Mouse (Mus musculus): ENCODE measurements at regions not wholly inside any gene's neighbourhood (a gene's known extent, or its start where the extent isn't known, plus 50 kb on each side); places are given as distances from the start of the nearest gene placed in this dataset.

DNA sequence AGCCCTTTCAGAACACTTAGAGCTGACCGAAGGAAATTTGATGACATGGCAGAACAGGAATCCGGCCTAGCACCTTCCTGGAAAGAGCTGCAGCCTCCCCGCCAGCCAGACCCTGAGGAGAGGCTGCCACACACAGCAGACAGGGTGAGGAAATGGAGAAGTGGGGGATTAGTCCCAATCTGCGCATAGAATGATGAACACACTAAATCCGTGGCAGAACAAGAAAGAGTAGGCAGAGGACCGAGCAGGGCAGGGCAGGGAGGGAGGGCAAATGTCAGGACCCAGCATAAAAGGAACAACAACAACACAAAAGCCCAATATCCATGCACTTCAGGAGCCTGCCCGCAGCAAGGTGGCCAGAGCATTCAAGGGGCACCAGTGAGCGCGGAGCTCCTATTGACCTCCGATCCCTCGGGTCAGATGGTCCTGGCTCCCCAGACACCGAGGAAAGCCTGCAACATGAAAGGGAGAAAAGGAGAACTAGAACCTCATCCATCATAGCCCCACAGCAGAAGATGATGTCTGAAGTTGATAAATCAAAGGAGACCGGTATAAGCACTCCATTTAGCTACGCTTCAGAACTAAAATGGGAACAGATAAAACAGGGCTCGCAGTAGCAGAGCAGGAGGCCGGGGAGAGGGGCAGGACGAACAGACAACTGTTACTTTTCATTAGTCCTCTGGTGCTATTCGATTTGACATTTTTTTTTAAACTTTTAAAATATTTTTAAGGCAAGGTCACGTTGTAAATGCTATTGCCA lies 136.3 kb upstream of the Pkdcc start:
- no peak overlapping the region for H3K9ac ChIP-seq (ENCODE audit: low read depth, low read length, severe bottlenecking)

DNA sequence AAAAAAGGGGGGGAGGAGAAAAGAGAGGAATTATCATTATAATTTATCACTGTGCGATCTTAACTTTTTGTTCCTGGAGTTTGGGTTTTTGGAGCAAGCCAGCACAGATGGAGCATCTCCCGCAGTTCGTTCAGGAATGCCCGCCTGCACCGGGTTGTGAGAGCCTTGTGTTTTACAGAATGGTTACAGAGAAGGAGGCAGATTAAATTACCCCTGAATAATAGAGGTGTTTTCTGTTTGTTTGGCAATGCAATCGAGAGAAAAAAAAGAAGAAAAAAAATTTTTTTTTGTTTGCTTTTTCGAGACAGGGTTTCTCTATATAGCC lies 135.8 kb upstream of the Pkdcc start:
- peaks cover 18% of the 10 kb centered on the region; the same call in 1 of the 2 replicates for H3K27me3 ChIP-seq (ENCODE audit: control insufficient read depth, insufficient read depth, low read length)
- no peak overlapping the region for H3K4me3 ChIP-seq (replicated peaks; ENCODE audit: low read length)
- DNase-seq (ENCODE audit: low spot score) (no peak), ATAC-seq (ENCODE audit: low FRiP score, low read depth) (no peak)
- H3K9me3 ChIP-seq (ENCODE audit: control insufficient read depth, low read length), result no peaks in the 10 kb centered on the region
- WGBS, result 66% methylated on average over 7 of the region's 7 CpGs
- peaks cover 46% of the 10 kb centered on the region for H3K4me1 ChIP-seq (ENCODE audit: control insufficient read depth, insufficient read depth, low read length)
- H3K36me3 ChIP-seq (ENCODE audit: control insufficient read depth, insufficient read depth, low read length), result no peaks in the 10 kb centered on the region
- H3K4me2 ChIP-seq (replicated peaks; ENCODE audit: low read depth, low read length, severe bottlenecking), result no peak overlapping the region
- no peak overlapping the region for H3K27ac ChIP-seq (replicated peaks; ENCODE audit: low read depth, low read length)
- TF ChIP-seq POLR2A (IDR thresholded peaks at IDR 0.05; ENCODE audit: borderline replicate concordance, extremely low read depth, insufficient read depth, insufficient read length), result no peak
- no peak overlapping the region for H3K9ac ChIP-seq (ENCODE audit: low read depth, low read length, severe bottlenecking)

More for the DNA sequence above, 136.3 kb upstream of the Pkdcc start:
- no peak for DNase-seq (ENCODE audit: low spot score)
- no peaks in the 10 kb centered on the region for H3K9me3 ChIP-seq (ENCODE audit: control insufficient read depth, low read length)
- 0 out of 2 replicates have a peak overlapping the region, but pooled peaks have one; percentile 1 for H3K27ac ChIP-seq (replicated peaks; ENCODE audit: low read depth, low read length)
- no peak for TF ChIP-seq POLR2A (IDR thresholded peaks at IDR 0.05; ENCODE audit: borderline replicate concordance, extremely low read depth, insufficient read depth, insufficient read length)
- no peak overlapping the region for H3K4me2 ChIP-seq (replicated peaks; ENCODE audit: low read depth, low read length, severe bottlenecking)
- WGBS, result 22% methylated on average over 19 of the region's 19 CpGs
- H3K27me3 ChIP-seq (ENCODE audit: control insufficient read depth, insufficient read depth, low read length), result peaks cover 18% of the 10 kb centered on the region; the same call in 1 of the 2 replicates
- no peak overlapping the region for H3K4me3 ChIP-seq (replicated peaks; ENCODE audit: low read length)
- H3K36me3 ChIP-seq (ENCODE audit: control insufficient read depth, insufficient read depth, low read length), result no peaks in the 10 kb centered on the region
- ATAC-seq (ENCODE audit: low FRiP score, low read depth), result 0 out of 2 replicates have a peak, but pooled peaks have one; percentile 16
- H3K4me1 ChIP-seq (ENCODE audit: control insufficient read depth, insufficient read depth, low read length), result peaks cover 41% of the 10 kb centered on the region

DNA sequence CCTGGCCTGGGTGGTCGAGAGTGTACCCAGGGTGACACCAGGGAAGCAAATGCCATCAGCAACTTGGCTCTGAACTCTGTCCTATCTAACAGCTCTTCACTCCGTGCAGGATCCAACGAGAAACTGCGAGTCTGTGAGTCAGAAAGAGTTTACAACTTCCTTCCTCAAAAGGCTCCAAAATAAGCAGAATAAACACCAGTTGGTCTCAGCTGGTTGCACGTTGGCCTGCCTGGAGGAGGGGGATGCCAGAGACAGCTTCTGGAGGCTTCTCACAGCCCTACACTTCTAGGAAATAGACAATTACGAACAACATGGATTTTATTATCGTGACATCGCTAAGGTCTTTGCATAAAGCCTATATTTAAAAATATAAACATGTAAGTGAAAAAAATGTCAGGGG lies 133.4 kb upstream of the Pkdcc start:
- DNase-seq (ENCODE audit: low spot score) (no peak), ATAC-seq (ENCODE audit: low FRiP score, low read depth) (no peak)
- Histone ChIP-seq H3K36me3 (ENCODE audit: control insufficient read depth, insufficient read depth, low read length) (no peaks in the 10 kb centered on the region), H3K27ac (replicated peaks; ENCODE audit: low read depth, low read length) (no peak overlapping the region), H3K4me3 (replicated peaks; ENCODE audit: low read length) (no peak overlapping the region), H3K9ac (ENCODE audit: low read depth, low read length, severe bottlenecking) (no peak overlapping the region), H3K27me3 (ENCODE audit: control insufficient read depth, insufficient read depth, low read length) (peaks cover 16% of the 10 kb centered on the region; the same call in 1 of the 2 replicates), H3K4me2 (replicated peaks; ENCODE audit: low read depth, low read length, severe bottlenecking) (no peak overlapping the region), H3K9me3 (ENCODE audit: control insufficient read depth, low read length) (no peaks in the 10 kb centered on the region), H3K4me1 (ENCODE audit: control insufficient read depth, insufficient read depth, low read length) (peaks cover 51% of the 10 kb centered on the region)
- WGBS, result 29% methylated on average over 8 of the region's 8 CpGs
- TF ChIP-seq POLR2A (IDR thresholded peaks at IDR 0.05; ENCODE audit: borderline replicate concordance, extremely low read depth, insufficient read depth, insufficient read length), result no peak

DNA sequence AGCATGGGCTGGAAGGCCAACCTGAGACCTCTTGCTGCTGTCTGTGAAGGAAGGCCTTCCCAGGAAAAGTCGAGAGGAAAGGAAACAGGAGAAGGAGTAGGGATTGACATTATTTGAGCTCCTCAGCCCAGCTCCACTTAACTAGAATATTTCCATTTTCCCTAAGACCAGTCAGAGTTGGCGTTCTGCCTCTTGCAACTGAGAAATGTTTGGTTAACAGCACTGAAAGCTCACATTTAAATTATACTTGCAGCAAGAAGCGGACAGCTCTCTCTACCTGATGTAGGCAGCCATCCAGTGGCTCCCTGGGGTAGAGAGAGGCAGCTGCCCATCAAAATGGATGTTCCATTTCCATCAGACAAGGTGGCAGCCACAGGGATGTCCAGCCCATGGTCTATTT lies 131.6 kb upstream of the Pkdcc start:
- peak; percentile 54 for DNase-seq (ENCODE audit: low spot score)
- TF ChIP-seq POLR2A (IDR thresholded peaks at IDR 0.05; ENCODE audit: borderline replicate concordance, extremely low read depth, insufficient read depth, insufficient read length), result no peak
- Histone ChIP-seq H3K9me3 (ENCODE audit: control insufficient read depth, low read length) (no peaks in the 10 kb centered on the region), H3K9ac (ENCODE audit: low read depth, low read length, severe bottlenecking) (no peak overlapping the region), H3K4me1 (ENCODE audit: control insufficient read depth, insufficient read depth, low read length) (peaks cover 47% of the 10 kb centered on the region), H3K4me2 (replicated peaks; ENCODE audit: low read depth, low read length, severe bottlenecking) (no peak overlapping the region), H3K36me3 (ENCODE audit: control insufficient read depth, insufficient read depth, low read length) (no peaks in the 10 kb centered on the region), H3K27ac (replicated peaks; ENCODE audit: low read depth, low read length) (peak overlapping the region; percentile 59), H3K4me3 (replicated peaks; ENCODE audit: low read length) (no peak overlapping the region), H3K27me3 (ENCODE audit: control insufficient read depth, insufficient read depth, low read length) (0 out of 2 replicates have a peak, but pooled peaks cover 4% of the 10 kb centered on the region)
- WGBS, result 55% methylated on average over 3 of the region's 3 CpGs
- ATAC-seq (ENCODE audit: low FRiP score, low read depth), result no peak

DNA sequence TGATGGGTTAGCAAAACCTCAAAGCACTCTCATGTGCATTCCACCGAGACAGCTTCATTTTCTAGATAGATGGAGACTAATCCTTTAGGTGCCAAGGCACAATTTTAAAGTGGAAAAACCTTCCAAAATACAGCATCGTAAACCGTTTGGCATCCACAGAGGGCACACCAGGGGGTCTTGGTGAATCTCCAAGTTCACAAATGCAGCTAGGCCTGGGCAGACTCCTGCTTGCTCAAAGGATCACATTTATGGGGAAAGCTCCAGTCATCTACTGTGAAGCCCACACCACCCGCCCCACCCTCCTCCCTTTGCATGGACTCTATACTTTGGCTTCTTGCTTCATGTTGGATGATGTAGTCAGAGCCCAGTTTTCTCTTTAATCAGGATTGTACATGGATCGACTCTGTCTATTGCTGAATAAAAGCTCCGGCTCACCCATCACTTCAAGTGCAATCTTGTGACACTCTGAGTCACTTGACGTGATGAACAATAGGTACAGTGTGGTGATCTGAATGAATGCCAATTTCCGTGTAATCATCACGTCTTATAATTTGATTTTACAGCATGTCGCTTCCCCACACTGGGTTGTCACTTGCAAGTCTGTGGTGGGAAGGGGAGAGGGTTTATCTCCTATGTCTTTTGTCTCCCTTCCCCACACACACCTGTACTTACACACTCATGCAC lies 129.2 kb upstream of the Pkdcc start:
- Histone ChIP-seq H3K9ac (ENCODE audit: low read depth, low read length, severe bottlenecking) (no peak overlapping the region), H3K4me1 (ENCODE audit: control insufficient read depth, insufficient read depth, low read length) (peaks cover 51% of the 10 kb centered on the region), H3K9me3 (ENCODE audit: control insufficient read depth, low read length) (no peaks in the 10 kb centered on the region), H3K27me3 (ENCODE audit: control insufficient read depth, insufficient read depth, low read length) (0 out of 2 replicates have a peak, but pooled peaks cover 3% of the 10 kb centered on the region), H3K36me3 (ENCODE audit: control insufficient read depth, insufficient read depth, low read length) (no peaks in the 10 kb centered on the region), H3K27ac (replicated peaks; ENCODE audit: low read depth, low read length) (no peak overlapping the region), H3K4me2 (replicated peaks; ENCODE audit: low read depth, low read length, severe bottlenecking) (no peak overlapping the region), H3K4me3 (replicated peaks; ENCODE audit: low read length) (no peak overlapping the region)
- WGBS, result 74% methylated on average over 10 of the region's 10 CpGs
- no peak for ATAC-seq (ENCODE audit: low FRiP score, low read depth)
- no peak for DNase-seq (ENCODE audit: low spot score)
- TF ChIP-seq POLR2A (IDR thresholded peaks at IDR 0.05; ENCODE audit: borderline replicate concordance, extremely low read depth, insufficient read depth, insufficient read length), result no peak
